Mouse (Mus musculus) cerebellum, adult 8-10 months (tissue): ENCODE measurements at regions not wholly inside any gene's neighbourhood (a gene's known extent, or its start where the extent isn't known, plus 50 kb on each side); places are given as distances from the start of the nearest gene placed in this dataset.

Source experiments
- DNase-seq: peaks from one replicate; pipeline ENCODE4 v3.0.0; 2022

DNA sequence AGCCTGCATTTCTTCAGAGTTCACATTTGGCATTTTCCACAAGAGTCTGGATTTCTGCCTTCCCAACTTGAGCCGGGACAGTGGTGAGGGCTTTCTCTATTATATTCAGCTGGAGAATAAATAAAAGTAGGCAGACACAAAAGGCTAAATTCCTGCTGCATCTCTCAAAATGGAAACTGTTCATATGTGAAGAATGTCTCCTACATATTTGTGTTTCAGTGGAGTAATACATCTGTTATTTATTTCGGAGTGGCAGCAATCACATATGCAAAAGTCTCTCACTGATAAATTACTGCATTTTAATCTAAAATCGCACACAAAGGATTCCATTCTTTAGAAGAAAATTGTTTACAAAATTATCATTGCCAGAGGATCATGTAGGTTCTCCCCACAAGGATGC lies 230.9 kb upstream of the Tank start:
- no peak for DNase-seq

- DNase-seq: no peak
These were observed 232.2 kb upstream of the Tank start for GRCm38 (mm10) chr2:61346012-61346760.

GRCm38 (mm10) chr2:61345311-61345710 lies 233.1 kb upstream of the Tank start:
- no peak for DNase-seq

- no peak for DNase-seq
These were observed 233.7 kb upstream of the Tank start for GRCm38 (mm10) chr2:61344556-61345131.

DNA sequence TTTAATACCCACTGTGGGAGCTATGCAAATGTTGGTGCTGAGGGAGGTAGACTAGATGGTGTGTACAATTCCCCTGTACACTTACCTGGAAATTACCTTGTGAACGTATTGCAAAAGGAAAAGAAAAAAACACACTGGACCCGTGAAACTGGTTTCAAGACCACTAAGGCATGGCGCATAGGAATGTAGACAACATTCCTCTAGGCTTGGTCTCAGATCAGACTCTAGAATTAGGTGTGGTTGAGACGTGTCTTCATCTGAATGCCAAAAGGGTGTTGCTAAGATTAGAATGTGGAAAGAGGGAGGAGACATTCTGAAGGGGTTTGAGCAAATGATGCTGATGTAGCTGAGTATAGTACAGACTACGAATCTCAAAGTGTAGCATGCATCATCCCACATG lies 237.1 kb upstream of the Tank start:
- DNase-seq: no peak

- no peak for DNase-seq
These were observed 259.2 kb upstream of the Tank start for GRCm38 (mm10) chr2:61319226-61319625.

GRCm38 (mm10) chr2:61310405-61310804 lies 268.0 kb upstream of the Tank start:
- DNase-seq: no peak

- DNase-seq: no peak
These were observed 269.2 kb upstream of the Tank start for GRCm38 (mm10) chr2:61309219-61309618.

- DNase-seq: no peak
These were observed 281.2 kb upstream of the Tank start for GRCm38 (mm10) chr2:61297135-61297534.

- DNase-seq: no peak
These were observed 281.8 kb upstream of the Tank start for GRCm38 (mm10) chr2:61296606-61297005.

- DNase-seq: no peak
These were observed 283.0 kb upstream of the Tank start for GRCm38 (mm10) chr2:61295261-61295964.

- no peak for DNase-seq
These were observed 290.1 kb upstream of the Tank start for GRCm38 (mm10) chr2:61288246-61288645.

DNA sequence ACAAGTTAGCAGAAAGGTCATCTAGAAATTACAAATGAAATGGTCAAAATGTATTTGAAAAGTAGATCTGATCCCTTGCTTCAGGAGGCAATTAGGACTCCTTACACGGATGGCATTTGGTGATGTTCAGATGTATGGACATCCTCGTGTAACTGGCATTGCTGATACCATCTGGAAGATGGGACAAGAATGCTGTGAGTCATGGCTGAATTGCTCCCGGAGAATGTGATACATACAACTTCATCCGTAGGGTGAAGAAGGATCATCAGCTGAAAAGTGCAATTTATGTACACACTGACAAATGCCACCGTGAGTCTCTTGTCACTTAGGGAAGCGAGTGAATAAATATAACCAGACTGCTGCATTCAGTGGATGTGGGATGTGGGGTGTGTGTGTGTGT lies 293.7 kb upstream of the Tank start:
- DNase-seq: no peak

DNA sequence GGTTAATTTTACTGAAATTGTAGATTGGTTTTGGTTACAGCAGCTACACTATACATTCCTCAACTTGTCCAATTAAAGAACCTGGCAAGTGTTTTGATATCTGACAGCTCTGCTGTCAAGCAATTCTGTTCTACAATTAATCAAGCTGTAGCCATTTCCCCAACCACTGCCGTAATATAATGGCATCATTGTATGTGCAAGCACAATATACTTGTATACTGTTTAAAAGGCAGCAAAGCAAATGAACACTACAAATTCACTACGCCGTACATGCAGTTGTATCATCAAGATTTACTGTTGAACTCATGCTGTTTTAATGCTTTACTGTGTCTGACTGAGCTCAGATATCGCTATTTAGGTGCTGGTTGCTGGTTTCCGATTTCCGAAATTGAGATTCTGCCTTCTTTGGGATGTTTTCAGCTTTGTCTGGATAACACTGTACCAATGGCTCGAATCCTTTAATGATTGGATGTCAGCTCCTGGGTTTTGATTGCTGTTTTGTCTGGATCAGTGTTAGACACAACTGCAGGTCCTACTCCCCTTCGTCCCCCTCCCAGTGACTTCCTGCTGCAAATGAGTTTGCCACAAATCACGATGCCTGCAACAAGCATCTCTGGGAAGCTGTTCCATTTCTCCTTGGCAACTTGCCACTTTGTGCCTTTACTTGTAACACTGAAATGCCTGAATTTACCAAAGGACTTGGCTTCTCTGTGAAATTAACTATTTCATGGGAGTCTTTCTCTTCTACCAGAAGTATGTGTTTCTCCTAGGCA lies 294.4 kb upstream of the Tank start:
- DNase-seq: no peak

GRCm38 (mm10) chr2:61272721-61273120 lies 305.7 kb upstream of the Tank start:
- DNase-seq: no peak

- DNase-seq: no peak
These were observed 304.7 kb upstream of the Rbms1 start for GRCm38 (mm10) chr2:61267706-61268105.

DNA sequence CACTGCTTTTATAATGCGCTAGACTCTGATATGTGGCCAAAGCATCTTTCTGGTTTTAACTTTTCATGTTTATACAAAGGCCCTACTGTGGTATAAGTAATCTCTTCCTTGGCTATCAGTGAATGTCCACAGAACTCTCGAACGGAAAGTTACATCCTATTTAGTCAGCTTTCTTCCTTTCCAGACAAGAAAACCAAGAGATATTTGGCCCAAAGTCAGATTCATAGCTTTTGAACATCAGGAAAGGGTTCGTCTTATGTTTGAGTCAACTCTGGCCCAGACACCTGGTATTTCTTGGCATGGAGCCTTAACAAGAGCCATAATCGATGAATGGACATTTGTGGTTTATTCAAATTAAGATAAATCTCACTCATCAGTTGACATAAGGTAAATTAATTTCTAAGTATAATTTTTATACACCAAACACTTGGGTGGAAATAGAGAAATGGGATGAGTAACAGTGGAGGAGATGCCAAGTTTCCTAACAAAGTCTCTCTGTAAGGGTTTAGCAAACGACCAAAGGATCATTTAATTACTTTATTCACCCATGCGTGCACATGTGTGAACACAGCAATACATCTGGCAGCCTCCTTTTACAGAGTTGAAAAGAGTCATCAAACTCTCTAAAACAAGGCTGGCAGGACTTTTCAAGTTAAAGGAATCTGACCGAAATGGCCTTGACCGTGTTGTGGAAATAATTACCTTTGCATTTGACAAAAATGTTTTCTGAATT lies 287.2 kb upstream of the Rbms1 start:
- no peak for DNase-seq

- no peak for DNase-seq
These were observed 285.0 kb upstream of the Rbms1 start for GRCm38 (mm10) chr2:61247956-61248355.

DNA sequence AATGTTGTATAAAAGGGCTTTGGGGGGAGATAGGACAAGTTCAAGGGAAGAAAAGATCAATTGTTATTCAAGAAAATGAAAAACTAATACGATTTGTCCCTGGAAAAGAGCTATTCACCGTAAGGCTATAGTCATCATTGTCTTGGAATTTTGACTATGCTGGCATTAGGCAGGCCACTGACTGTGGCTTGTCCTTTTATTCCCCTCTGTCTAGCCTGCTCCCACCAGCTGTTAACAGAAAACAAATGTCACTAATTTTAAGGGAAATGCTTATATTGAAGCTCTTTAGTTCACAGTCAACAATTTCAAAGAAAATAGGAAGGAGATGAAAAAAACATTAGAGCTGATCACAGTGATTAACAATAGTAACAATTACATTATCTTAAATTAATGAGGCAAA lies 284.3 kb upstream of the Rbms1 start:
- DNase-seq: no peak

DNA sequence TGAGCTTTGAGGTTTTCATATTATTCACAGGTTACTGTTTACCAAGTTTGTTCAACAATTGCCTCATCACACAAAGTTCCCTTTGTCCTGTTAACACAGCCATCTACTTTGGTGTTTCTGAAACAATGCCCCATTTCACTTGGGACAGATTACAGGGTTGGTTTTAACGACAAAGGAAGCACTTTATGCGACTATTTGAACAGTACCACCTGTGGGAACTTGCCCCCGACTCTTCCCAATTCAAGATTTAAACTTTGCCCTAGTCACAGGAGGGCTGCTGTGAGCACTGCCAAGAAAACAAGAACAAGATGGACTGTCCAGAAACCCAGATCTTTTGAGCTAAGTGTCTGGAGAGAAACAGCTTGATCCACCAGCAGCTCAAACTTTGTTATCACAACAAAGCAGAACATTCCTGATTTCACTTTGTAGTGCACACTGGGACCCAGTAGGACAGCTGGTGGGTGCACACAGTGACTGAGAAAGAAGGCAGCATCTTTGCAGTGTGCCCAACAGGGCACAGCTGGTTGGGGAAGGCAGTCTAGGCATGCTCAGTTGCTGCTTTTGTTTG lies 283.8 kb upstream of the Rbms1 start:
- DNase-seq: no peak

DNA sequence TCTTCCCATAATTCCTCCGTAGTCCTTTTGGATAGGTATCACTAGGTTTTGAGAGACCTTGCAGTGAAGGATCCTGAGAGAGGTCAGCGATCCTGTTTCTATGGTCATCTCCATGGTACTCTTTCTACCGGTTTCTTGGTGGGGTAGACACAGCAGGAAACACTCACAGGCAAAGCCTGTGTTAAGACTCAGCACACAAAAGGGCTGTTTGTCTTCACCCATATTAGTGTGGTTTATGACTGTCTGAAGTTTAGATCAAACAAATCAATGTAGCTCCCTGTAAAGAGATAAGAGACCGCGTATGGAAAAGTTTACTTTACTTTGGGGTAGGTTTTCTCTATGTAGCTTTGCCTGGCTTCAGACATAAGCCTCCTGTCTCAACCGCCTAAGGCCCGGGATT lies 282.5 kb upstream of the Rbms1 start:
- DNase-seq: no peak

GRCm38 (mm10) chr2:61221676-61222075 lies 258.7 kb upstream of the Rbms1 start:
- DNase-seq: no peak
